ENCODE assay signal across 17 mouse cellular contexts in the genomic region with DNA sequence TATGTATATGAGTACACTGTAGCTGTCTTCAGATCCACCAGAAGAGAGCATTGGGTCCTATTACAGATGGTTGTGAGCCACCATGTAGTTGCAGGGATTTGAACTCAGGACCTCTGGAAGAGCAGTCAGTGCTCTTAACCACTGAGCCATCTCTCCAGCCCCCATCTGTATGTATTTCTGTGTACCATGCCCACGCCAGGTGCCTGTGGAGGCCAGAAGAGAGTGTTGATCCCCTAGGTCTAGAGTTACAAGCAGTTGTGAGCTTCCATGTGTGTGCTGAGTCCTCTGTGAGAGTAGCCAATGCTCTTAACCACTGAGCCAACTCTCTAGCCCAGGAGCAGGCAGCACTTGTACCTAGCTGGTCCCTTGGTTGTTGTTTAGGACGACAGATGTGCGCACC. TPM values are rescaled to one million over a fixed set of nuclear protein-coding genes. Genes with fewer than 3 reads are reported as not detected.
"Had no signal": no experiment of that assay in that cellular context is flagged by ENCODE, and none has a peak within 500 bp of the region (broad histone marks: within the 10 kb centered on the region; RNA-seq: fewer than 3 reads in every experiment).

No protein-coding gene starts in this region.

- H3K36me3 ChIP-seq: kidney, embryonic 15.5 days; limb, embryonic 10.5 days; limb, embryonic 13.5 days had no signal

- H3K9me3 ChIP-seq: kidney, embryonic 15.5 days; limb, embryonic 10.5 days; limb, embryonic 13.5 days had no signal

- H3K4me1 ChIP-seq: kidney, embryonic 15.5 days; limb, embryonic 10.5 days; limb, embryonic 13.5 days had no signal

- H3K27ac ChIP-seq: kidney, embryonic 15.5 days; limb, embryonic 10.5 days; limb, embryonic 13.5 days; macrophage; stomach, postnatal 0 days had no signal

- H3K4me2 ChIP-seq: kidney, embryonic 15.5 days; limb, embryonic 13.5 days; lung, embryonic 14.5 days had no signal

- H3K9ac ChIP-seq: kidney, embryonic 15.5 days; limb, embryonic 13.5 days; lung, embryonic 14.5 days had no signal

- H3K27me3 ChIP-seq: kidney, embryonic 15.5 days; limb, embryonic 13.5 days had no signal

- DNase-seq: kidney, adult 11 months; kidney, adult 8-10 months; kidney, postnatal 10 days; kidney, postnatal 36 days; lung, embryonic 14.5 days; midbrain, embryonic 14.5 days; spleen, adult 18-20 months; thymus, adult 2 months; thymus, postnatal 14 days; thymus, postnatal 4 days had no signal

- H3K4me3 ChIP-seq: kidney, embryonic 15.5 days; limb, embryonic 10.5 days; limb, embryonic 13.5 days had no signal

- ATAC-seq: lung, postnatal 0 days had no signal

RNA-seq across cellular contexts. Expression of gene Cnn1, which starts 25.2 kb away (rescaled TPM):
- total RNA-seq: megakaryocyte, adult 5-6 weeks had no signal
- polyA plus RNA-seq: macrophage had no signal
